Mouse (Mus musculus) MEL (cell line): ENCODE data around the gene Haghl. TPM values are rescaled to one million over a fixed set of nuclear protein-coding genes. Genes with fewer than 3 reads are reported as not detected.

Experiments
- DNase-seq: peaks from one replicate; pipeline ENCODE4 v3.0.0; 2011; ENCODE audit warnings: low read depth, low spot score
- H3K27ac ChIP-seq: 2 replicates; pipeline ENCODE4 v1.5.1; 2012; ENCODE audit warnings: low read depth, mild to moderate bottlenecking, control low read depth, low read length, moderate library complexity; ENCODE audit not compliant: control insufficient read depth
- H3K27me3 ChIP-seq, 2 experiments: fragments of 150-350 bp in 1 of 2; sonication (generic) in 1 of 2; 2 replicates each; pipeline ENCODE4 v1.6.1; 2012; ENCODE audit warnings: low read length in 2 of 2, mild to moderate bottlenecking in 2 of 2, improper control_type of control experiment in 1 of 2, moderate library complexity in 1 of 2; ENCODE audit not compliant: insufficient read depth in 2 of 2, control insufficient read depth in 1 of 2
- H3K36me3 ChIP-seq, 2 experiments: 2 replicates each; pipeline ENCODE4 v1.6.1; 2012 to 2014; ENCODE audit warnings: low read length in 2 of 2, improper control_type of control experiment in 1 of 2, inconsistent platforms in 1 of 2, mild to moderate bottlenecking in 1 of 2; ENCODE audit not compliant: insufficient read depth in 2 of 2, control insufficient read depth in 1 of 2
- H3K4me1 ChIP-seq, 2 experiments: fragments of 150-350 bp in 1 of 2; sonication (generic) in 1 of 2; 2 replicates each; pipeline ENCODE4 v1.6.1; 2012; ENCODE audit warnings: low read length in 2 of 2, improper control_type of control experiment in 1 of 2, mild to moderate bottlenecking in 1 of 2; ENCODE audit not compliant: insufficient read depth in 2 of 2, control insufficient read depth in 1 of 2
- H3K4me3 ChIP-seq, 2 experiments: fragments of 150-350 bp in 1 of 2; sonication (generic) in 1 of 2; 2 replicates each; pipeline ENCODE4 v1.5.1; 2012; ENCODE audit warnings: low read depth in 2 of 2, low read length in 2 of 2, mild to moderate bottlenecking in 2 of 2, moderate library complexity in 2 of 2, control low read depth in 1 of 2, improper control_type of control experiment in 1 of 2; ENCODE audit not compliant: control insufficient read depth in 1 of 2, insufficient read depth in 1 of 2
- H3K79me2 ChIP-seq: 2 replicates; pipeline ENCODE4 v1.6.1; 2012; ENCODE audit warnings: mild to moderate bottlenecking, low read length, moderate library complexity; ENCODE audit not compliant: control insufficient read depth, poor library complexity, insufficient read depth
- H3K9ac ChIP-seq: 2 replicates; pipeline ENCODE4 v1.6.1; 2012; ENCODE audit warnings: low read depth, mild to moderate bottlenecking, control low read depth, low read length, moderate library complexity; ENCODE audit not compliant: control insufficient read depth, poor library complexity, severe bottlenecking
- H3K9me3 ChIP-seq: fragments of 150-350 bp; sonication (generic); replicated peaks from 2 replicates; pipeline ENCODE4 v1.6.1; 2012; ENCODE audit warnings: mild to moderate bottlenecking, low read length, improper control_type of control experiment, moderate library complexity; ENCODE audit not compliant: insufficient read depth
- ETS1 ChIP-seq: IDR thresholded peaks from 2 replicates; pipeline ENCODE4 v1.6.1; 2012; ENCODE audit warnings: low read depth, mild to moderate bottlenecking, inconsistent platforms, low read length, improper control_type of control experiment, moderate library complexity
- GATA1 ChIP-seq: IDR thresholded peaks from 2 replicates; pipeline ENCODE4 v1.6.1; 2011; ENCODE audit warnings: low read depth, low read length, improper control_type of control experiment
- KAT2A ChIP-seq: conservative IDR thresholded peaks from 2 replicates; pipeline ENCODE4 v1.6.1; 2012; ENCODE audit warnings: low read depth, low read length, improper control_type of control experiment, inconsistent platforms
- MAX ChIP-seq: IDR thresholded peaks from 2 replicates; pipeline ENCODE4 v1.6.1; 2011; ENCODE audit warnings: low read length, improper control_type of control experiment
- MEF2A ChIP-seq: IDR thresholded peaks from 2 replicates; pipeline ENCODE4 v1.6.1; 2014; ENCODE audit warnings: low read depth, mild to moderate bottlenecking, inconsistent platforms, low read length, improper control_type of control experiment; ENCODE audit not compliant: poor library complexity, insufficient replicate concordance, severe bottlenecking; ENCODE audit errors: extremely low read depth
- MYC ChIP-seq: IDR thresholded peaks from 2 replicates; pipeline ENCODE4 v1.6.1; 2011; ENCODE audit warnings: low read depth, mild to moderate bottlenecking, low read length, improper control_type of control experiment, moderate library complexity
- NELFE ChIP-seq: IDR thresholded peaks from 2 replicates; pipeline ENCODE4 v1.6.1; 2011; ENCODE audit warnings: low read depth, low read length, improper control_type of control experiment
- POLR2AphosphoS2 ChIP-seq: IDR thresholded peaks from 2 replicates; pipeline ENCODE4 v1.6.1; 2011; ENCODE audit warnings: low read length, improper control_type of control experiment
- RAD21 ChIP-seq: IDR thresholded peaks from 2 replicates; pipeline ENCODE4 v1.6.1; 2011; ENCODE audit warnings: mild to moderate bottlenecking, low read depth, low read length, improper control_type of control experiment
- RCOR1 ChIP-seq: IDR thresholded peaks from 2 replicates; pipeline ENCODE4 v1.6.1; 2012; ENCODE audit warnings: low read depth, mild to moderate bottlenecking, inconsistent platforms, low read length, improper control_type of control experiment
- SIN3A ChIP-seq: IDR thresholded peaks from 2 replicates; pipeline ENCODE4 v1.6.1; 2012; ENCODE audit warnings: low read length, improper control_type of control experiment, inconsistent platforms
- TAL1 ChIP-seq: IDR thresholded peaks from 2 replicates; pipeline ENCODE4 v1.6.1; 2012; ENCODE audit warnings: mild to moderate bottlenecking, inconsistent platforms, low read length, moderate library complexity, mixed read lengths
- TCF12 ChIP-seq: IDR thresholded peaks from 2 replicates; pipeline ENCODE4 v1.6.1; 2014; ENCODE audit warnings: low read depth, mild to moderate bottlenecking, inconsistent platforms, low read length, improper control_type of control experiment, moderate library complexity
- USF1 ChIP-seq: IDR thresholded peaks from 2 replicates; pipeline ENCODE4 v1.6.1; 2014; ENCODE audit warnings: low read depth, mild to moderate bottlenecking, inconsistent platforms, low read length, improper control_type of control experiment, moderate library complexity
- ZMIZ1 ChIP-seq: IDR thresholded peaks from 2 replicates; pipeline ENCODE4 v1.6.1; 2012; ENCODE audit warnings: low read depth, mild to moderate bottlenecking, inconsistent platforms, low read length, improper control_type of control experiment, moderate library complexity
- ZNF384 ChIP-seq: IDR thresholded peaks from 2 replicates; pipeline ENCODE4 v1.6.1; 2012; ENCODE audit warnings: low read depth, mild to moderate bottlenecking, inconsistent platforms, low read length, improper control_type of control experiment
- polyA plus RNA-seq, 2 experiments: library from polyadenylated mRNA; stranded (reverse) in 1 of 2; unstranded in 1 of 2; fragments of >175 nt in 1 of 2; fragments of >200 nt in 1 of 2; gene quantifications; 2 replicates each; pipeline versions ENCODE4 v1.2.1 to v1.2.4; 2012; ENCODE audit warnings: low replicate concordance in 2 of 2, low read depth in 1 of 2; ENCODE audit not compliant: insufficient read length in 2 of 2, insufficient read depth in 1 of 2, missing spikeins in 1 of 2
- total RNA-seq: library from RNA; depleted of rRNA; stranded (reverse); fragments of 300-350 nt; gene quantifications from 2 replicates; pipeline ENCODE4 v1.2.3, GENCODE M21; 2012

The Haghl gene
- total and polyA plus RNA-seq, 3 experiments = 10.7 to 13.2 TPM; not detected in 1

DNA sequence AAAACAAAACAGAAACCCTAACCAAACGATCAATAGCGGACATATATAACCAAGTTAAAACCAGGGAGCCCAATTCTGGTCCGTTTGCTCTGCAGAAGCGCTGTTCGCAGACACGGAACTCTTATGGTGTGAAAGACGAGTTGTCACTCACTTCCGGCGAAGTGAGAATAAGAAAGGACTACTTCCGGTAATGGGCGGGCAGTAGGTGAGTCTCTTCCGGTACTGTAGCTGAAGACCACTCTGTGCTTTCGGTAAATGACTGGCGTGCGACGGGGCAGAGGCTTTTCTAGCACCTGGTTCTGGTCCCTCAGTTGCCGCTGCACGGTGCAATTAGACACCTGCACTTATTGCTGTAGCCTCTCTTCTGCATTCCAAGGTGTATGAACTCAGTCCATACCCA, 38.0 kb upstream of the Haghl start, which contains the start of gene Wdr24 (continued):
- TF ChIP-seq ETS1 (no peak), RAD21 (no peak)

DNA sequence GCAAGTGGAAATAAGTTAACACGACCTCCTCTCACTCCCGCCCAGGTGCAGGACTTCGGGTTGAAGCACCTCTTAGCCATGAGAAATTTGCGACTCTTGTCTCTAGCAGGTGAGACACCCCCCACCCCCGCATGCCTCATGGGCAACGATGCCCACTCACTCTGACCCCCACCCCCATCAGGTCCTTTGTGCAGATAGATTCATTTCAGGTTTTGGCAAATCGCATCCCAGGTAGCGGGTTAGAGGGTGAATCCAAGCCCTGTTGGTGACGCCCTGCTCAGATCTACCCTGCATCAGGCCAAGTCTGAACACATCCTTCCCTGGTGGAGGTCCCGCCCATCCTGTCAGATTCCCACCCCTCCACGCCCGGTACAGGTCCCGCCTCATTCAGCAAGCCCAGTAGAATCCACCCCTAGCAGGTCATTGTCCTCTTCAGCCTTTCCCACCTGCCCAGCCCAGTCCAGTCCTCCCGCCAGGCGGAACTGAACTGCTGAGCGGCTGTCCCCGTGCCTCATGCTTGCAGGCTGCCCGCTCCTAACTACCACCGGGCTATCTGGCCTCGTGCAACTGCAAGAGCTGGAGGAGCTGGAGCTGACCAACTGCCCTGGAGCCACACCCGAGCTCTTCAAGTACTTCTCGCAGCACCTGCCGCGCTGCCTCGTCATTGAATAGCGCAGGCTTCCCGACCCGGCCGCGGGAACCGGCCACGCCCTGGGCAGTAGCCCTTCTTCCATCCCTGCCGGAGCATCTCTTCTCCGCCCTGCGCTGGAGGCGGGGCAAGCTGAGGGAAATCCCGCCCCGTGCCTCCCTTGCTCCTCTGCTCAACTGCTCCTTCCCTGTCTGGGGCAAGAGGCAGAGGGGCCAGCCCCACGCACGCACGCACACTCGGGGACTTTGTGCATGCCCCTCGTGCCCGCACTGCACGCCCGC, 33.6 kb upstream of the Haghl start:
- TF ChIP-seq RAD21 (no peak), SIN3A (no peak), MYC (no peak), MAX (no peak), NELFE (no peak), ZNF384 (no peak), RCOR1 (no peak), ZMIZ1 (no peak), POLR2AphosphoS2 (no peak), TCF12 (no peak), KAT2A (no peak), TAL1 (no peak), GATA1 (no peak), MEF2A (no peak)
- Histone ChIP-seq H3K4me1 (peaks cover 0 to 4% of the 10 kb centered on the region in 2 experiments; a peak in 1 of 4 replicates), H3K9ac (no peak overlapping the region), H3K4me3 (no peak overlapping the region), H3K27me3 (peaks cover 0 to 2% of the 10 kb centered on the region in 2 experiments; a peak in 2 of 4 replicates), H3K79me2 (peaks cover 6% of the 10 kb centered on the region), H3K36me3 (peaks cover 0 to 4% of the 10 kb centered on the region in 2 experiments; a peak in 1 of 4 replicates), H3K27ac (no peak overlapping the region), H3K9me3 (no peaks in the 10 kb centered on the region)
- DNase-seq = no peak

DNA sequence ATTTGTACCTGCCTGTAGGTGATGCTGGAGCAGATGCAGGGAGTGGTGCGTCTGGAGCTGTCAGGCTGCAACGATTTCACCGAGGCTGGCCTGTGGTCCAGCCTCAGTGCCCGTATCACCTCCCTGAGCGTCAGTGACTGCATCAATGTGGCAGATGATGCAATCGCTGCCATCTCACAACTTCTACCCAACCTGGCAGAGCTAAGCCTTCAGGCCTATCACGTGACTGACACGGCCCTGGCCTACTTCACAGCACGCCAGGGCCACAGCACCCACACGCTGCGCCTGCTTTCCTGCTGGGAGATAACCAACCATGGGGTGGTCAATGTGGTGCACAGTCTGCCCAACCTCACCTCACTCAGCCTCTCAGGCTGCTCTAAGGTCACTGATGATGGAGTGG, 32.2 kb upstream of the Haghl start:
- Histone ChIP-seq H3K9ac (no peak overlapping the region), H3K4me1 (0 out of 4 replicates have a peak, but pooled peaks cover 0 to under 1% of the 10 kb centered on the region in 2 experiments), H3K27ac (no peak overlapping the region), H3K79me2 (no peaks in the 10 kb centered on the region), H3K9me3 (no peaks in the 10 kb centered on the region), H3K27me3 (peaks cover 0 to 2% of the 10 kb centered on the region in 2 experiments; a peak in 2 of 4 replicates), H3K36me3 (peaks cover 0 to under 1% of the 10 kb centered on the region in 2 experiments; a peak in 1 of 4 replicates), H3K4me3 (no peak overlapping the region)
- no peak for TF ChIP-seq TAL1
- 0 out of 2 replicates have a peak, but pooled peaks have one; percentile 27 for TF ChIP-seq USF1
- DNase-seq = no peak
